Mouse (Mus musculus): ENCODE measurements around the gene Atp6v0e. TPM values are rescaled to one million over a fixed set of nuclear protein-coding genes. Genes with fewer than 3 reads are reported as not detected.

Atp6v0e gene
- total RNA-seq, 2 experiments from 2014 or later = 53.8 to 59.3 TPM

- no peak for DNase-seq (ENCODE audit: low spot score in 2 of 2)
Measured at GRCm38 (mm10) chr17:26710049-26710448, 47.0 kb downstream of the Atp6v0e start.

DNA sequence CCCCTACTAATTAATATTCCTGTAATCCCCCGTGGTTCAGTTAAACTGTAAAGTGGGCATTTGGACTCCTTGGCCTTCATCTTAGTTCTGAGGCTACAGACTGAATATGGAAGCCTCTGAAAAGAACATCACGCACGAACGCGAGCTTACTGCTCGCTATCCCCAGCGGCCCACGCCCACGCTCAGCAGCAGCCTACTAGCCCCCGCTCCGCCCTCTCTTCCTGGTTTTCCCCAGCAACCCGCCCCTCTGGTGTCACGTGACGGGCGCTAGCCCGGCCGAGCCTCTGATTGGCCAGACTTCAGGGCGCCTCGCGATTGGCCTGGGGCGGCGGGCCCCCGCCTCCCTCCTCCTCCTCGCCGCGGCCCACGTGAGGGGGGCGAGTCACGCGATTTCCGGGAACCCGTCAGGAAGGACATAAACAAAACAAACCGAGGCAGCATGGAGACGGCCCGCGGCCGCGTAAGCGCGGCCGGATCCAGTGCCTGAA lies 52.3 kb downstream of the Atp6v0e start, which contains the start of gene Crebrf:
Crebrf (plus strand) TSS at position 380 of the 488 bp plus-strand sequence.
- DNase-seq (ENCODE audit: low spot score in 2 of 2) = peak; percentile 98 to 99

- peak; percentile 93 to 96 for DNase-seq (ENCODE audit: low spot score in 2 of 2)
Measured at GRCm38 (mm10) chr17:26715916-26716717, 53.1 kb downstream of the Atp6v0e start.

GRCm38 (mm10) chr17:26717868-26718267 lies 54.8 kb downstream of the Atp6v0e start:
- DNase-seq (ENCODE audit: low spot score in 2 of 2) = no peak

- DNase-seq (ENCODE audit: low spot score in 2 of 2) = no peak
Measured at GRCm38 (mm10) chr17:26719405-26719804, 56.4 kb downstream of the Atp6v0e start.

DNA sequence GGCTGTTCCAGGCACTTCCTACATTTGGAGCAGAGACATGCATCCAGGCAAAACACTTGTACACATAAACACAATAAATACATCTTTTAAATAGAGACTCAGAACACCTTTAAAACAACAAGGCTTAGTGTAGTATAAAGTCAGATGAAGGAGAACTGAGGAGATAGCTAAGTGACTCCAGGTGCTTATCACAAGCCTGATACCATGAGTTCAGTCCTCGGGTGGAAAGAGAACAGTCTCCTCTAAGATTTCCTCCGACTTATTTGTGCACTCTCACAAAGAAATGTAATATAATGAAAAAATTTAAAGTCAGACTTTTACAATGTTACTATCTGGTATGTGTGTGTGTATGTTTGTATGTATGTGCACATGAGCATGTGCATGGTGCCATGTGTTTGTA lies 58.8 kb downstream of the Atp6v0e start:
- no peak for DNase-seq (ENCODE audit: low spot score in 2 of 2)

DNA sequence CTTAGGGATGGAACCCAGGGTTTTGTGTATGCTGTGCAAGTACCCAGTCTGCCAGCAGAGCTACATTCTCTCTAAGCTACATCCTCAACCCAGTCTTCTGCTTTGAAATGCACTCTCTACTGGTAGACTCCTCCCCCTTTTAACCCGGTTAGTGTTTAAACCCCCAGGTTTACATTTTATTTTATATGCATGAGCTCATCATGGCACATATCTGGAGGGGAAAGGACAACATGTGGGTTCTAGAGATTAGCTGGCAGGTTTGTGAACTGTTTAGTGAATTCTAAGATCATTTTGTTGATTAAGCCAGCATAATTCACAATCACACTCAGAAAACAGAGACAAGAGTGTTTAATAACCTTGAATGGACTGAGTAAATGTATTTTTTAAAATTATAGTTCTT lies 61.8 kb downstream of the Atp6v0e start:
- no peak for DNase-seq (ENCODE audit: low spot score in 2 of 2)

DNA sequence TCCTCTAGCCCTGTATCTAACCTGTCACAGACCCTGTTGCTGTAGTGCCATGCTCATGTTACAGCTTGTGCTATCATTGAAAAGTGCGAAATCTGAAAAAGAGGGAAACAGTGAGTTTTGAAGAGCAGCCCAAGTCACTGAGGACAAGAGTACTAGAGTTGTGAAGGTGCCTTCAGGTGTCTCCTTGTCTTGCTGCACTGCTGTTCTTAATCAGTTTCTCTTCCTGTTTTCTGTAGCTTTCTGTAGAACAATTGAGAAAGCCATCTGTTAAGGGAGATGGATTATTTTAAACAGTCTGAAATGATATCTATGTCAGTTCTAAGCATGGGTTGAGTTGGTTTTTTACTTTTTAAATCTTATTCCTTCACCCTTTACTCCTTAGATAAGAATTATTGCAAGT lies 63.6 kb downstream of the Atp6v0e start:
- no peak for DNase-seq (ENCODE audit: low spot score in 2 of 2)

- no peak for DNase-seq (ENCODE audit: low spot score in 2 of 2)
Measured at GRCm38 (mm10) chr17:26727110-26727755, 64.2 kb downstream of the Atp6v0e start.

DNA sequence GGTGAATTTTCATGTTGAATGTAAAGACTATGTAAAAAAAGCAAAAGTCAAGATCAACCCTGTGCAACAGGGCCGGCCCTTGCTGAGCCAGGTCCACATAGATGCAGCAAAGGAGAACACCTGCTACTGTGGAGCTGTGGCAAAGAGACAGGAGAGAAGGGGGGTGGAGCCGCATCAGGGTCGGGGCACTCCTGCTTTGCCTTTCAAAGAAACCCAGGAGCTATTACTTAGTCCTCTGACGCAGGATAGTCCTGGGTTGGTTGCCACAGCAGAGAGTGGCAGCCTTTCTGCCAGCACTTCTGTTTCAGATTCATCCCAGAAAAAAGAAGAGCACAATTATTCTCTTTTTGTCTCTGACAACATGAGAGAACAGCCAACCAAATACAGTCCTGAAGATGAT lies 79.5 kb downstream of the Atp6v0e start:
- no peak for DNase-seq (ENCODE audit: low spot score in 2 of 2)

DNA sequence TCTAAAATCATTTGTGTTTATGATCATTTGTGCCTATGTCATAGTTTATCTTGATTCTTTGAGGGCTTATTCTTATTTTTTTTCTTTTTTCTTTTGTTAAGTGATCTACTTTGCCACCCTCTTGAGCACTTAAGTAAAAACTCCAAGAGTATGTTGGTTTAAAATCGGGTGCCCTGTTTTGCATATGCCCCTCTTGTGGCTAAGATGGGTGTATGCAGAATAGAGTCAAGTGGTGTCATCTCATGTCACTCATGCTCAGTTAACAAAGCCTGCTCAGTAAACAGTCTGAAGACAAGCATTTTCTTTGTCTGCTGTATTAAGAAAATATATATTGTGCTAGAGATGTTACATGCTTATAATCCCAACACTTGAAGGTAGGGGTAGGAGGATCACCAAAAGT lies 80.3 kb downstream of the Atp6v0e start:
- no peak for DNase-seq (ENCODE audit: low spot score in 2 of 2)

Other genes with a start within 250 kb of the Atp6v0e start
- 10 to 100 TPM; 80.3 to 84.9 TPM for gene Neurl1b, start 248.4 kb upstream of the Atp6v0e start, total RNA-seq (2021)
- 100 to 1,000 TPM; 132 to 144 TPM for gene Ergic1, start 101.7 kb upstream of the Atp6v0e start, total RNA-seq (2021)
- gene Dusp1, start 101.1 kb upstream of the Atp6v0e start, total RNA-seq (2021) = 10 to 100 TPM; 20.3 to 24.3 TPM
- gene Crebrf, start 52.4 kb downstream of the Atp6v0e start, total RNA-seq (2021) = 10 to 100 TPM; 45.3 to 45.4 TPM
- gene Bnip1, start 117.8 kb downstream of the Atp6v0e start, total RNA-seq (2021) = 10 to 100 TPM; 29.5 to 30.7 TPM
- gene Nkx2-5, start 181.8 kb downstream of the Atp6v0e start, total RNA-seq (2021) = not detected

Data from layer of hippocampus, postnatal 14 days (tissue).